Mouse (Mus musculus) heart, adult 11 months (tissue): ENCODE data around the gene Klhl21.

ENCODE experiments used
- DNase-seq: peaks from one replicate; pipeline ENCODE4 v3.0.0; 2022

Gene Klhl21

DNA sequence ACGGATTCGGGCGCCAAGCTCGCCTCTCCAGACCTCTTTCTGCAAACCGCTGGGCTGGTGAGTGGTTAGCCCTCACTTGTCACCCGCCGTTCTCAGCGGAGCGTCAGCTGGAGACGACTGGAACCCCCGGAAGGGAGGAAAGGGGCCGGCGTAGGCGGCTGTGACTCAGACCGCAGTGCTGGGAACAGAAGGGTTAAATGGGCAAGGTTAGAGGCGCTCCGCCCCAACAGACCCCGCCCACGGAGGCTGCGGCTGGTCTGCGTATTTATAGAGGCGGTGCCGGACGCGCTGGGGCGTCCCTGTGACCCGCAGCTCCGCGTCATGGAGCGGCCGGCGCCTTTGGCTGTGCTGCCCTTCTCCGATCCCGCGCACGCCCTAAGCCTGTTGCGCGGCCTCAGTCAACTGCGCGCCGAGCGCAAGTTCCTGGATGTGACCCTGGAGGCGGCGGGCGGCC is at the start of gene Klhl21:
Gene Klhl21 (plus strand): TSS at position 182 of the 454 bp plus-strand sequence.
- DNase-seq = peak; percentile 100

GRCm38 (mm10) chr4:151959849-151960512 is 48.6 kb upstream of the Klhl21 start:
- DNase-seq = no peak

DNA sequence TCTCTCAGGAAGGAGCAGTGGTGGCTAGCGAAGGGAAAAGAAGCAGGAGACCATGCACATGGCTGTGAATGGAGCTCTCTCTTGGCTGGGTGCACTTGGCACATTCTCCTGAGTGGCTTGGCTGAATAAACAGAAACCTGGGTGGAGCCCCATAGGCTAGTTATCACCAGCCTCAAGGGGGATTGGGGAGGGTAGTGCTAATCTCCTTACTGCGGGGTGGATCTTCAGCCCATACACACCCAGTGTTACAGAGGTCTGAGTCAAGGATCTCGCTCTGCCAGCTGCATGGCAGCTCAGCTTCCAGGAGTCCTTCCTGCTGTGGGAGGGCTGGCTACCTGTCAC is 48.1 kb upstream of the Klhl21 start:
- DNase-seq = peak; percentile 92

GRCm38 (mm10) chr4:151962817-151963216 is 45.8 kb upstream of the Klhl21 start:
- DNase-seq = no peak

GRCm38 (mm10) chr4:151968204-151968921 is 40.2 kb upstream of the Klhl21 start:
- no peak for DNase-seq

- DNase-seq = no peak
Observed at GRCm38 (mm10) chr4:151972221-151972967, 36.2 kb upstream of the Klhl21 start.

- no peak for DNase-seq
Observed at GRCm38 (mm10) chr4:151975441-151975840, 33.2 kb upstream of the Klhl21 start.

DNA sequence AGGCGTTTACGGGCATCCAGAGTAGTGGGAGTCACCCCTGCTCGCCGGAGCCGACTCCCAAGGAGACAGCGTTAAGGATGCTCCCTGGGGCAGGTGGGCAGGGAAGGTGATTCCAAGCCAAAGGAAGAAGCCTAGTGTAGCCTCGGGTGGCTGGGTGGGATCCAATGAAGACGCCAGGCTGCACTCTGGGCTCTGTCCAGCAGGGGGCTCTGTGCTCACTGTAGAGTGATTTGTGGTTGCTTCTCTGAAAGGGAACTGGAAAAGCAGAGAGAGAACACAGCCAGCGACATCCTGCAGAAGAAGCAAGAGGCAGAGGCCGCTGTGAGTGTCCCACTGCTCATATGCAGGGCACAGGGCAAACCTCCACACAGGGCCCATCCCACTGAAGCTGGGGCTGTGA is 30.9 kb upstream of the Klhl21 start:
- peak; percentile 97 for DNase-seq

- DNase-seq = peak; percentile 89
Observed at GRCm38 (mm10) chr4:151980699-151981098, 27.9 kb upstream of the Klhl21 start.

- peak; percentile 98 for DNase-seq
Observed at GRCm38 (mm10) chr4:151981363-151981762, 27.2 kb upstream of the Klhl21 start.

DNA sequence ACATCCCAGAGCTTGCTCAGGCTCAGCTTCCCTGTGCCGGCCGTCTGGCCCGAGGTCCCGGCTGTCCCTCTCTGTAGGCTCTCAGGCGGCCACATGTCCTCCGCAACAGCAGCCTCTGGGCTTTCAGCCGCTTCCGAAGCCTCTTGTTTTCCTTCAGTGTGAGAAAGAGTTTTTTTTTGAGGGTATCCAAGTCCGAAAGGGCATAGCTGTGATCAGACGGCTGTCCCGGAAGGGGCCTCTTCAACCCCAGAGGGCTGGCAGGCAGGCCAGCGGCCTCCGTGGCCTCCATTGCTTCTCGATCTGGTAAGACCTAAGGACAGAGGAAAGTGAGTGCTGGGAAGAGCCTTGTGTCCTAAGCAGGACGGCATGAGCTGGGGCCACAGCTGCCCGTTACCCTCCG is 25.6 kb upstream of the Klhl21 start:
- DNase-seq = no peak

DNA sequence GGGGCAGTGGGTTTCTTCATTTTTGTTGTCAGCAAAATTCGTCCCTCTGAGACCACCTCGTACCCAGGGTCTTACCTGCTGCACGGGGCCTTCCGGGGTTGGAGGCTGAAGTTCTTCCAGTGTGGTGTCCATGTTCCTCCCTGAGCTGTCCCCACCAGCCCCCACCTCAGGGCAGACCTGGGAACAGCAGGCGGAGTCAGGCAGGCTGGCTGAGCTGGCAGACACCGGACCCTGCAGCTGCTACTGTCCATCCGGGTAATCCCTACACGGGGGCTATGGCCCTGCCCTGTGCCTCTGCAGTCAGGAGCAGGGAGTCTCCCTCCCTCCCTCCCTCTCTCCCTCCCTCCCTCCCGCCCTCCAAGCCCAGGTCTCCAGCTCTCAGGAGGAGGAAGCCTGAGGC is 25.0 kb upstream of the Klhl21 start:
- DNase-seq = no peak

GRCm38 (mm10) chr4:151985886-151986285 is 22.7 kb upstream of the Klhl21 start:
- no peak for DNase-seq

- no peak for DNase-seq
Observed at GRCm38 (mm10) chr4:151986650-151987049, 22.0 kb upstream of the Klhl21 start.

DNA sequence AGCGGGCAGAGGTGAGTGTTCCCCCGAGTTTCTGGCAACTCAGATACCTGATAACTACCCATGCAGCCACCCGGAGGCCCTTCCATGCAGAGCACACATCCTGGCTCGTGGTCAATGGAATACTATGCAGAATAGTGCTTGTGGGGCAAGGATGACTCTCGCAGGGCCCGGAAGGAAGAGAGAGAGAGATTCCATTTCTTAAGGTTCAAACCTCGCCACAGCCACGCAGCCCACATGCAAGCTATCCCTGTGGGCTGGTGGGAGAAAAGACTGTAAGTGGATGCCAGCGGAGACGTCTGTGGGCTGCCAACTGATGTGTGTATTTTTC is 20.6 kb upstream of the Klhl21 start:
- no peak for DNase-seq

- DNase-seq = peak; percentile 98
Observed at GRCm38 (mm10) chr4:151988342-151989109, 20.1 kb upstream of the Klhl21 start, which contains the start of gene Thap3. Thap3 (minus strand) TSS chr4:151988997.

DNA sequence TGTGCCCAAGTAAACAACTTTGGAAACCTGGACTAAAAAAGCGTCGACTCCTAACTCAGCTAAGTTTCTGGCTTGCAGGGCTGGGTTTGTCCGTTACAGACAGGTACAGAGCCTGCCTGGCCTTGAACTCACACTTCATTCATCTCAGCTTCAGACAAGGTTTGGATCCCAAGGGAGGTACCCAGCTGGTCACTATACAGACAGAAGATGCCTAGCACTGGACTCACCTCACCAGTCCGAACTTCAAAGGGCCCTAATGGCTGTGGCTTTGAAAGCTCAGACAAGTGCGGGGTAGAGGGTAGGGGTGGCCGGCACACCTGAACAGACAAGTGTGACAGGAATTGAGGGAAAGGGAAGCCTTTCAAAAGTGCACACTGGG is 19.5 kb upstream of the Klhl21 start:
- peak; percentile 93 for DNase-seq

GRCm38 (mm10) chr4:151992091-151992490 is 16.5 kb upstream of the Klhl21 start:
- peak; percentile 91 for DNase-seq

GRCm38 (mm10) chr4:151993035-151993434 is 15.6 kb upstream of the Klhl21 start:
- no peak for DNase-seq

DNA sequence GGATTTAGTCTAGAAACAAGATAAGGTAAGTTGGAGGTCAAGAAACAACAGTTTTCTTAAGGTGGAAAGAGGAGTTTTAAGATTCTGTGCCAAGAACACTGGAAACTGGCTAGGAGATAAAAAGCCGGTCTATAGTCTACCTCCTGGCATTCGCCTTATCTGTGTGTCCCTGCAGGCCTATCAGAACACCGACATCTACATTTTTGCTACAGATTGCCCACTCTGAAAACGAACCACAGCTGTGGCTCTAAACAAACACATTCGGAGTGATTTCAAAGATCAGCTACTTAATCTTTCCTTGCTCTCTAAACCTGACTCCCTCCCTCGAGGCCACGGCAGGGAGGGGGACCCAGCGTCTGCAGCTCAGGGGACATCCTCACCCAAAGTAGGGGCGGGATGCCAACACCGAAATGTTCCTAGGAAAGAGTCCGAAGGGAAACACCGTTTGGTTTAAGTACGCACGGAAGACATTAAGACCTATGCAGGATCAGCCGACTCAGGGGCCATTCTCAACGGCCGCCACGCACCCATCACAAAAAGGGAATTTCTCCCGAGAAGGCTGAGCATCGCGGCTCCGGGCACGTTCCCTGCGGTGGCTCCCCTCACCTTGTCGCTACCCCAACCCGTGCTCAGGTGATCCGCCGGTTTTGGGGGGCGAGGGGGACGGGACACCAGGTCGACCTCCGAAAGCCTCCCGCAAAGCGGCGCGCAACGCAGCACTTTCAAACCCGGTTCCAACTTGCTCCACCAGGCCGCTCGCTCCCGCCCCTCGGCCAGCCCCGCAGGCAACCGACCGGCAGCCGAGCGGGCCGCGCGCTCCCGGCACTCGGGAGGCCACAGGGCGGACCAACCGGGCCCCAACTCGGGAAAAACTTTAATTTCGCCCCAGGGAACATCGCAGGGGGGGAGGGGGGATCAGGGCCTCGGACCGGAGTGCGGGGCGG is 14.1 kb upstream of the Klhl21 start:
- DNase-seq = peak; percentile 95

DNA sequence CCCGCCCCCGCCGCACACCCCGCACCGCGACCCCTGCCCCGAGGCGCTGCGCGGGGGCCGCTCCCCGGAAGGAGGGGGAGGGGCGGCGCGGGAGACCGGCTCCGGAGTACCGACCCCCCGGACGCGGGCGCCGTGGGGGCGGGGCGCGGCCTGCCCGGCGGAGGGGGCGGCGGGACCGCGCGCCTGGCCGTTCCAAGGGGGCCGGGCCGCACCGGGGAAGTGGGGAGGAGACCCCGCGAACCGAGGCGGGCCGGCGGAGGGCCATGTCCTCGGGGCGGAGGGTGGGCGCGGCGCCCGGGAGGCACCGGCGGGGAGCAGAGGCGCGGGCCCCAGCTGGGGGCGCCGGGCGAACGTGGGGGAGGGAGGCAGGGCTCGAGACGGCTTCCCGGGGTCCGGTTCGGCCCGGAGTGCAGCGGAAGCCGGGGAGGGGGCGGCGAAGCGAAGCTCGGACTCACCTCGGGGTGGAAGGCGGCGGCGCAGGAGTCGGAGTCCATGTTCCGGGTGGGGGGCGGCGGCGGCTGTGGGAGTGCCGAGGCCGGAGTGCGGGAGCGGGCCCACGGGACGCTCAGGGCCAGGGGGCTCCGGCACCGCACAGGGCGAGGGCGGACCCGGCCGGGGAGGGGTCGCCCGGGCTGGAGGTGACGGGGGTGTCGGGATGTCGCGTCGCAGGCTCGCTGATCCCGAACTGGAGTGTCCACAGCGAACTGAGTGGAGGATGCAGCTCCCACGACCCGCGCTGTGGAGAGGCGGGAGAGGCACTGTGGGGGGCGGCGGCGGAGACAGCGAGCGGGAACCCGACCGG is 13.0 kb upstream of the Klhl21 start:
- no peak for DNase-seq
